Mouse (Mus musculus) left cerebral cortex, adult 9 months (tissue): Measurements from ENCODE around the gene Cadm2.

ENCODE experiments used
- DNase-seq, 2 experiments: peaks; one replicate each; pipeline ENCODE4 v3.0.0; 2022; ENCODE audit warnings: low spot score in 2 of 2

Cadm2 gene

GRCm38 (mm10) chr16:67509079-67509478 lies 111.6 kb downstream of the Cadm2 start:
- DNase-seq = peak in 1 of 2 experiments; percentile 38

GRCm38 (mm10) chr16:67482542-67482941 lies 138.2 kb downstream of the Cadm2 start:
- DNase-seq = peak in 1 of 2 experiments; percentile 19

- no peak for DNase-seq
Observed at GRCm38 (mm10) chr16:67467041-67467440, 153.7 kb downstream of the Cadm2 start.

- DNase-seq = no peak
Observed at GRCm38 (mm10) chr16:67436301-67436700, 184.4 kb downstream of the Cadm2 start.

- no peak for DNase-seq
Observed at GRCm38 (mm10) chr16:67425371-67425770, 195.3 kb downstream of the Cadm2 start.

GRCm38 (mm10) chr16:67410926-67411325 lies 209.8 kb downstream of the Cadm2 start:
- no peak for DNase-seq

GRCm38 (mm10) chr16:67410482-67410881 lies 210.2 kb downstream of the Cadm2 start:
- DNase-seq = no peak

- no peak for DNase-seq
Observed at GRCm38 (mm10) chr16:67367745-67368144, 253.0 kb downstream of the Cadm2 start.

GRCm38 (mm10) chr16:67348011-67348410 lies 272.7 kb downstream of the Cadm2 start:
- no peak for DNase-seq

- DNase-seq = no peak
Observed at GRCm38 (mm10) chr16:67347561-67347960, 273.1 kb downstream of the Cadm2 start.

GRCm38 (mm10) chr16:67346621-67347290 lies 274.0 kb downstream of the Cadm2 start:
- peak in 1 of 2 experiments; percentile 26 for DNase-seq

- DNase-seq = no peak
Observed at GRCm38 (mm10) chr16:67344194-67344593, 276.5 kb downstream of the Cadm2 start.

- peak; percentile 43 to 49 for DNase-seq
Observed at GRCm38 (mm10) chr16:67311033-67311432, 309.7 kb downstream of the Cadm2 start.

GRCm38 (mm10) chr16:67284664-67285063 lies 336.0 kb downstream of the Cadm2 start:
- no peak for DNase-seq

- DNase-seq = no peak
Observed at GRCm38 (mm10) chr16:67243598-67243997, 377.1 kb downstream of the Cadm2 start.

GRCm38 (mm10) chr16:67234862-67235261 lies 385.8 kb downstream of the Cadm2 start:
- no peak for DNase-seq

- no peak for DNase-seq
Observed at GRCm38 (mm10) chr16:67226696-67227095, 394.0 kb downstream of the Cadm2 start.

GRCm38 (mm10) chr16:67203329-67203728 lies 417.4 kb downstream of the Cadm2 start:
- DNase-seq = no peak

GRCm38 (mm10) chr16:67192852-67193415 lies 427.8 kb downstream of the Cadm2 start:
- DNase-seq = no peak

- DNase-seq = no peak
Observed at GRCm38 (mm10) chr16:67192395-67192794, 428.3 kb downstream of the Cadm2 start.

- no peak for DNase-seq
Observed at GRCm38 (mm10) chr16:67186322-67186721, 434.4 kb downstream of the Cadm2 start.

- DNase-seq = no peak
Observed at GRCm38 (mm10) chr16:67182958-67183357, 437.8 kb downstream of the Cadm2 start.

GRCm38 (mm10) chr16:67175386-67175785 lies 445.3 kb downstream of the Cadm2 start:
- DNase-seq = no peak
